Mouse (Mus musculus) thymus, postnatal 36 days (tissue): ENCODE data around the gene Rabgap1l.

ENCODE experiments used
- DNase-seq, 2 experiments: peaks; one replicate each; pipeline ENCODE4 v3.0.0; 2022; ENCODE audit warnings: mixed read lengths in 2 of 2

Rabgap1l gene

GRCm38 (mm10) chr1:160594066-160594465 lies 198.9 kb downstream of the Rabgap1l start:
- no peak for DNase-seq

GRCm38 (mm10) chr1:160588911-160589590 lies 204.0 kb downstream of the Rabgap1l start:
- no peak for DNase-seq

DNA sequence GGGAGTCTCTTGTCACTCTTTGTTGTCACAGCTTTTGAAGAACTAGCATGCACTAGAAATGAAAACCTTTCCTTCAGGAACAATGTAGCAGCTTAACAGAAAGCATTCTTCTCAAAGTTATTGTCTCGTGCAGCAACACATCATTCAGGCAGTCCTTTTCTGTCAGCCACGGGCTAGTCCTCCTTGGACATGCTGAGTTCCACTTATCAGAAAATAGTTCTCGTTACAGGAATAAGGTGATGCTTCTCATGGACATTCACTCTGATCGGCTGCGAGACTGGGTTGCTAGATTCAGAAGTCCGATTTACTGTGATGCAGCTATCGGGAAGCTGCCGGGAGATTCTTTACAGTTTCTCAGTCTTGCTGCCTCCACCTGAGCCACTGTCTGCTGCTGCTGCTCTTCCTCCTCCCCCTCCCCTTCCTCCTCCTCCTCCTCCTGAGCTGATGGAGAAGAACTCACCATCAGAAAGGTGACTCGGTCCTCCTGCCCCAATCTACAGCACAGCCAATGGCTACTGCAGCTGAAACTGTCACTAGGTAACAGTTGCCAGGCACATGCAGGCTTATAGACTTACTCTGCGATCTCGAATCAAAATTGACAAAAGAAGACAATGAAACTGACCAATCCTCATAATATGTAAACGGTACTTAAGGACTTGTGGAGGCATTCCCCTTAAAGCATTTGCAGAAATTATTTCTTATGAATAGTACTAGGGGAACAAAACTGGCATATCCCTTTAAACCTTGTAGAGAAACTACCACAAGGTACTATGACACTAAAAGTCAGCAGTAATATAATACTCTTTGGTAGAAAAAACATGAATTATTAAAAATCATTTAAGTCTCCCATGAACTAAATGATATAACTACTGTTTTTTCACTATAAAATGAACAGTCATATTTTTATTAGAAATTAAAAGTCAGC lies 213.4 kb downstream of the Rabgap1l start:
- DNase-seq, result no peak

DNA sequence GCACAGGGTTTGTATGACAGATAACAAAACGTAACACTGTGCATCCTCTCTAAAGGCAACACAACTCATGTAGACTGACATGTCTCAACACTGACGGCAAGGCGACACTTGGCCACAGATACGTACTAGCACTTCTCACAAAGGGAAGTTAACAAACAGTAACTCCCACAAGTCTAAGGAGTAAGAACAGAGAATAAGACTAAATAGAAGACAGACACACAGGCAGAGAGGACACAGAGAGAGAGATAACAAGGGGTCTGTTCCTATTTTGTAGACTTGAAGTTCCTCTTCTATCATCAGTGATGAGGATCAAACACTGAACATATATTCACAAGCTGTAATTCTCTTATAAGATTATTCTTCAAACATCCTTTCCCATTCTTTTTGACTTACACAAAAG lies 216.9 kb downstream of the Rabgap1l start:
- no peak for DNase-seq

- DNase-seq, result no peak
Measured at GRCm38 (mm10) chr1:160574039-160574438, 219.0 kb downstream of the Rabgap1l start.

DNA sequence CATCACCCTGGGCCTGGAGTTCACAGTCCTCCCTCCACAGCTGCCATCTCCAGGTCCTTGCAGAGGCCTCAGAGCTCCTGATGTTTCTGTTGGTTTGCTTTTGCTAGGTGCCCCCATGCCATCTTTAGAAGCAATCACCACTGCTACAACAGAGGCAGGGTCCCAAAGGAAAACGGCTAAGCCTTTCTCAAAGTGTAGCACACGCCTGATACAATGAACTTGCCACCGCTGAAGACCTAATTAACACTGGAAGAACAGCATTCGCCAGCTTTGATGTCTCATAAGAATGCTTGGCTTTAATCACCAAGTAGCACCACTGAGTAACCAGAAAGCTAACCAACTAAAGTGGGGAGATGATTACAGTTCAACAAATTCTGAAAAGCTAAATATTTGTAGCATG lies 226.6 kb downstream of the Rabgap1l start:
- no peak for DNase-seq

DNA sequence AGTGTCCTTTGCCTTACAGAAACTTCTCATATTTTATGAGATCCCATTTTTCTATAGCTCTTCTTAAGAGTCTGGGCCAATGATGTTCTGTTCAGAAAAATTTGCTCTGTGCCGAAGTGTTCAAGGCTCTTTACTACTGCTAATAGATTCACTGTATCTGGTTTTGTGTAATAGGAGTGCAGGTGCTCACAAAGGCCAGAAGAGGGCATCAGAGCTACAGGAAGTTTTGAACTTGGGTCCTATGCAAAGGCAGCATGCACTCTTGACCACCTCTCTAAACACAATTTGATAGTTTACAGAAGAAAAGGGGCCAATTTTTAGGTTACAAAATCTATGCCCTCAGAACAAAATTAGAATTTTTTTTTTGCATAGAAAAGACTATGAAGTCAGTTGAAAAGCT lies 231.6 kb downstream of the Rabgap1l start:
- DNase-seq, result no peak

GRCm38 (mm10) chr1:160550636-160551035 lies 242.4 kb downstream of the Rabgap1l start:
- no peak for DNase-seq

- no peak for DNase-seq
Measured at GRCm38 (mm10) chr1:160547934-160548876, 244.8 kb downstream of the Rabgap1l start.

GRCm38 (mm10) chr1:160535649-160536048 lies 257.4 kb downstream of the Rabgap1l start:
- no peak for DNase-seq

- no peak for DNase-seq
Measured at GRCm38 (mm10) chr1:160534571-160535335, 258.3 kb downstream of the Rabgap1l start.

DNA sequence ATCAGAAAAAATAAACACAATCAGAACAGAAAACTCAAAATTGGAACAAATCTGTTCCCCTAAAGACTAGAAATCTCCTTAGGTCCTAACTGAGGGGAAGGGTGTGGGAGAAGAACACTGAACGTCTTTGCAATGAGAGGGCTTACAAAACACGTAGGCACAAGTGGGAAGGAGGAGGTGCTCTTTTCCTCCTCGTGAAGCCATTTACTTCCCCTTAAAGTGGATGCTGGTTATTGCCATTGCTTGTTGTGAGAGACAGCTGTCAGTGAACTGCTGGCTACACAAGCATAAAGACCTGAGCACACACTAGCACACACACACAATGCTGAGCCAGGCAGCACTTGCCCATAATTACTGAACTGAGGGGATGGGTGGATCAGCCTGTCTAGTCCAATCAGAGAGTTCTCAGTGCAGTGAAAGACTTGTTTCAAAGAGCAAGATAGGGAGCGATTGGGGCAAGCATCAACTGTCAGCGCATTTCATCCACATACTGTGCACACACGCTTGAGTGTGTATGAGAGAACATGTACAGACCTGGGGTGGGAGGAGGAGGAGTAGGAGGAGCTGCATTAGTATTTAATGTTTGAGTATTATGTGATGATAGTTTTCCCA lies 259.7 kb downstream of the Rabgap1l start:
- DNase-seq, result no peak

- DNase-seq, result no peak
Measured at GRCm38 (mm10) chr1:160531402-160531801, 261.6 kb downstream of the Rabgap1l start.

DNA sequence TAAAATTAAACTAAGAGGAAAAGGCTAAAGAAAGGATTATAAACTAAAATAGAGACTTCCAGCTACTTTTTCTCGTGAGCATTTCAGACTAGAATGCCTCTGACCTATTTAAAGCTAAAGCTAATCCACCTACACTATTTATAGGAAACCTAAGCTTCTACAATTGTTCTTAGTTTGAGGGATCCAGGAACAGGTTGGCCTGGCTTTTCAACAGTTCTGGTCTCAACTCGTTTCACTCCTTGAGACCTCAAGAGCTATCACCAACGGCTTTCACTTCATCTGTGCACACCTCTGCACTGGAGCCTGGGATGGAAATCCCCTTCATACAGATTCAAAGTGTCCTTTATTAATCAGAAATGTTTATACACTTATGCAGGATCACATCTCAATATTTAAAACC lies 271.1 kb downstream of the Rabgap1l start:
- no peak for DNase-seq

DNA sequence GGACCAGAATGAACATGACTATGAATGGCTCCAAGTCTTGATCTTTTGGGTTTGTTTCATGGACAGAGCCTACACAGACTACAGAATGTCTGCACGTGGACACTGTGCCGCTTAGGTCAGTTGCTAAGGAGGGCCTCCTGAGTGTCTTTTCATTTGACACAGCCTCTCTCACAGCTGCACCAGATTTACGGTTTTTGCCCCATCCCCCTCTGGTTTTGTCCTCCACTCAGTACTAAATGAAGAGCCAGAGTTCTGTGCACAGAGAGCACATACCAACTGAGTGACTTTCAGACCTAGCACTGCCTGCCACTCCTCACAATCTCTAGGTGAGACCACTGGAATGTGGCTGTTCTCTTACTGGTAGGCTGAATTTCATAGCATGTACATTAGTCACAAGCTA lies 272.3 kb downstream of the Rabgap1l start:
- DNase-seq, result no peak

DNA sequence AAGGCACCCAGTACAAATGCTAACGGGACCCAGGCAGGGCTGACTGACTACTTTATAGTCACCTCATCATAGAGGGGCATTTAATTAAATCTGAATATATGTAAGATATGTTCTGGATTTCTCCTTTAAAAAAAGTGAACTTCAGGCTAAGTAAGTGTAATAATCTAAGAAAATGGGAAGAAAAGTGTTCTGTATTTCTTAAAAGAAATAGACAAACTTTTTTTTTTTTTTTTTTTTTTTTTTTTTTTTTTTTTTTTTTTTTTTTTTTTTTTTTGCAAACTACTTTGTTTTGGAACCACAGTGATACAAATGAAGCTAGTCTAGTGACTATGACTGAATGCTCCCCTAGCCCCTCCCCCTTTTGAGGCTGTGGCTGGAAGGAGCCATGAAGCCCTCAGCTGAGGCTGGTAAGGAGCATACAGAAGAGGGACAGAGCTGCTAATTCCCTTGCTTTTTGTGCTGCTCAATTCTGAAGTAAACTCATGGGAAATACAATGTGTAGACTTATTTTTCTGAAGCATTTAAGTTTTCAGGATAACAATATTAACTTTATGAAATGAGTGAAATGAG lies 273.0 kb downstream of the Rabgap1l start:
- no peak for DNase-seq

- no peak for DNase-seq
Measured at GRCm38 (mm10) chr1:160518552-160518951, 274.5 kb downstream of the Rabgap1l start.

- no peak for DNase-seq
Measured at GRCm38 (mm10) chr1:160507766-160508165, 285.2 kb downstream of the Rabgap1l start.

DNA sequence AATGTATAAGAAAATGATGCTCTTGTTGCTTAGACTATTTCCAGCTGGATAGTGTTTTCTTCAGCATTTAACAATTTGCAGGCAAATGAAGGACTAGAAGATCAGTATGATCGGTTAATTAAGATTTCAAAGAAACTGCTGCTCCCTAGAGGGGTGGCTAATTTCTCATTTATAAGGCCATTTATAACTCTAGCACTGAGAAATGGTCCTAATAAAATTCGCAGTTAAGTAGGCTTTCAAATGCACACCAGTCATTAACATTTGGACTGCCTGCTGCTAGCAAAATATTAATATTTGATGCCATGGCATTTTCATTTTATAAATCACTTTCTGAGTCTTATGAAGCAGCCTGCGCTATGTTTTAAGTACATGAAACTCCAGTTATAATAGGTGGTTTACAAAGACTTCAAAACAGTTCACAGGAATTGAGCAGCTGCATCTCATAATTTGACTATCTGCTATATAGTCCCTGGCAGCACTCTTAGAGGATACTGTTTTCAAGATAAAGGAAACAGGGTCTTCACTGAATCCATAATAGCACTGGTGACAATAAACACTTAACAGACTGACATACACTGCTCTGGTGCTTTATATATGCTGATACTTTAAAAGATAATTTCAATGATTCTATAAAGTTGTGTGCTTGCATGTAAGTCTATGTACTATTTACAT lies 296.0 kb downstream of the Rabgap1l start:
- no peak for DNase-seq

DNA sequence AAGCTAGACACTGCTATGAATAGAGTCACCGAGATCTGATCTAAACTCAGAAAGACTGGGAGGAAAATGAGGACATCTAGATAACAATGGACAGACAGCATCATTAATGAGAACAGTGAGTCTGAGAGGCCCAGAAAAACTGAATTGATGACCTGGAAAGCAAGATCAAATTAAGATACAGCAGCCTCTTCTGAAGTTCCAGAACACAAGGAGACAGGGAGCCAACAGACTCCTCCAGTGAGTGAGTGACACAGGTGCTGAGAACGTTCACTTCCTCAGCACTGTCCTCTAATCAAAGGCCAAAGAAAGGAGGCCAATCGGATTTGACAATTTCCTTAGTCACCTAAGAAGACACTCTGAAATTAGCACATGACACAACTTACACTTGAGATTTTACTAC lies 307.3 kb downstream of the Rabgap1l start:
- DNase-seq, result no peak

DNA sequence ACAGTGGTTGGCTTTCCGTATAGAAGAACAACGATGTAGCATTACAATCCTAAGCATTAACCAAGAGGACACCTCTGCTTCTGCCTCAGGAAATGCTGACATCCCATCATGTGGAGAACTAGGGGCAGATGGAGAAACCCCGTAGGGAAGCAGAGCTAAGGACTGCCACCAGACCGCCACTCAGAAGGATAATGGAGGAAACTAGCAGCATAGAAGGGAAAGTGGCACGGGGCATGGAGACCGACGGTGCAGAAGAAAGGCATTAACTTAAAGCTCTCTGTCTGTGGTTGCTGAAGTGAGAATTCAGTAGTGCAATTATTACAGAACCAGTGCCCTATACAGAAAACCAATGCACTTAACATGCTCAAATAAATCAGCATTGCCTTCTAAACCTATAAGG lies 308.0 kb downstream of the Rabgap1l start:
- no peak for DNase-seq
